Mouse (Mus musculus) telencephalon, adult 2 months (tissue): ENCODE data around the gene Gm20914.
"Not testable (repeated sequence)": the region's sequence is repeated elsewhere in the genome, so short reads cannot be mapped to it uniquely, and the experiment has no call there.

Experiments
- DNase-seq: peaks from one replicate; pipeline ENCODE4 v3.0.0-alpha.2; 2011; ENCODE audit warnings: low read depth, low spot score

Gm20914 gene

DNA sequence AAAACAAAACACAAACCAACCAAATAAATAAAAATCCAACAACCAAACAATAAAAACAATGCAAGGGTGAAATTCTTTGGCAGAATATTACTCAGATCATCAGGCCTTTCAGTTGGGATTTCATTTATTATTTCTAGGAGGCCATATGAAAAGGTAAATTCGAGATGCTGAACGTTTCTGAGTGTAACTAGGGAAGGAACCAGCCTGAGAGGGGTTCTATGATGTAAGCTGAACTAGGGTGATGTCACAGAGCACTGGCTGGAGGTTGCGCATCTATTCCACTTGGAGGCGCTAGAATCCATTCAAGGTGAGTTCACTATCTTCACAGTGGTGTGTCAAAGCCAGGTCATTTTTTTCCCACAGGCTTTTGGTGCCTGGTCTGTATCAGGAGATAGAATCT, at the start of gene Gm20914:
TSS of gene Gm20914 (plus strand) at position 301 of the 400 bp plus-strand sequence.
- not testable (repeated sequence) for DNase-seq
